Mouse (Mus musculus) liver, embryonic 14.5 days (tissue): Measurements from ENCODE around the gene Fermt3.

Experiments used
- CTCF ChIP-seq: IDR thresholded peaks from 2 replicates; pipeline ENCODE4 v1.5.1; 2016; ENCODE audit warnings: antibody characterized with exemption, low read depth, control low read depth
- EP300 ChIP-seq: IDR thresholded peaks from 2 replicates; pipeline ENCODE4 v1.6.1; 2016; ENCODE audit warnings: antibody characterized with exemption, low read depth

DNA sequence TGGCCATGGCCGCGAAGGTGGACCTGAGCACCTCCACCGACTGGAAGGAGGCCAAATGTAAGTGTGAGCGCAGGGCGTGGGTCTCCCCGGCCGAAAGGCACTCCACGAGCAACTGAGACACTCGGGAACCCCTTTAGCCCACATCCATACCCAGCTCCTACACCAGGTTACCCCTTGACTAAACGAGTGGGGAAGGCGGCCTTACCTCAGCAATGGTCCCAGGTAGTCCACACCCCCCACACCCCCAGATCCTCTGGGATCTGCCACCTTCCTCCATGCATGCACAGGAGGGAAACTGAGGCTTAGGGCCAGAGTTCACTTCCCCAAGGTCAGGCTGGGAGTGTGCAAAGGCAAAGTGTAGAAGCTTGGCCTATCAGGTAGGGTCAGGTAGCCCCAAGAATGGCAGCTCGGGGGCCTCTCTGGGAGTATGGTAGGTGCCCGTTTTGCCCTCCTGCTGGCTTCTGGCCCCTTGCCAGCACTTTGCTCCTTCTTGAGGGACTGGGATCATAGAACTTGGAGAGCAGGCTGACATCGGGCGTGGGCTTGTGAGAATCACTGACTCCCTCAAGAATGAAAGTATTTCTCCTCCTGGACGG, 38.0 kb upstream of the Fermt3 start:
- TF ChIP-seq CTCF (no peak), EP300 (no peak)
